Mouse (Mus musculus) midbrain, postnatal 0 days (tissue): Measurements from ENCODE around the gene Frem2. TPM values are rescaled to one million over a fixed set of nuclear protein-coding genes. Genes with fewer than 3 reads are reported as not detected.
A peak's percentile ranks its signal among the peaks of the same experiment; 100 is the strongest.

ENCODE experiments used
- ATAC-seq: fragments of 200-750 bp; cut with Nextera tagmentation; 2 replicates; pipeline ENCODE4 v1.8.0; 2017; ENCODE audit warnings: moderate number of reproducible peaks, mild to moderate bottlenecking, moderate TSS enrichment, moderate library complexity; ENCODE audit not compliant: low FRiP score
- DNase-seq: peaks from one replicate; pipeline ENCODE4 v3.0.0-alpha.2; 2015; ENCODE audit warnings: low spot score
- H3K27ac ChIP-seq: fragments of 300-500 bp; sonication (generic); 2 replicates; pipeline ENCODE4 v1.5.1; 2014; ENCODE audit warnings: low read depth, mild to moderate bottlenecking, low read length, mixed read lengths
- H3K27me3 ChIP-seq: fragments of 300-500 bp; sonication (generic); 2 replicates; pipeline ENCODE4 v1.6.1; 2014; ENCODE audit warnings: low read length, control low read depth, mixed read lengths; ENCODE audit not compliant: insufficient read depth
- H3K36me3 ChIP-seq: fragments of 300-500 bp; sonication (generic); 2 replicates; pipeline ENCODE4 v1.6.1; 2014; ENCODE audit warnings: low read length, control low read depth, mixed read lengths; ENCODE audit not compliant: insufficient read depth
- H3K4me1 ChIP-seq: fragments of 300-500 bp; sonication (generic); 2 replicates; pipeline ENCODE4 v1.6.1; 2014; ENCODE audit warnings: mild to moderate bottlenecking, control low read depth, antibody characterized with exemption, low read length, mixed read lengths; ENCODE audit not compliant: insufficient read depth
- H3K4me2 ChIP-seq: fragments of 300-500 bp; sonication (generic); 2 replicates; pipeline ENCODE4 v1.6.1; 2014; ENCODE audit warnings: low read depth, mild to moderate bottlenecking, low read length, mixed read lengths; ENCODE audit not compliant: poor library complexity, severe bottlenecking
- H3K4me3 ChIP-seq: fragments of 300-500 bp; sonication (generic); 2 replicates; pipeline ENCODE4 v1.5.1; 2014; ENCODE audit warnings: low read depth, mild to moderate bottlenecking, low read length, moderate library complexity
- H3K9ac ChIP-seq: fragments of 300-500 bp; sonication (generic); replicated peaks from 2 replicates; pipeline ENCODE4 v1.6.1; 2014; ENCODE audit warnings: mild to moderate bottlenecking, low read length, moderate library complexity, mixed read lengths; ENCODE audit not compliant: poor library complexity, severe bottlenecking
- H3K9me3 ChIP-seq: fragments of 300-500 bp; sonication (generic); 2 replicates; pipeline ENCODE4 v1.6.1; 2016; ENCODE audit warnings: low read length, control low read depth
- CTCF ChIP-seq: IDR thresholded peaks from 2 replicates; pipeline ENCODE4 v1.5.1; 2016; ENCODE audit warnings: antibody characterized with exemption, mild to moderate bottlenecking
- WGBS: fragments of 180-500 bp; shearing (Covaris S2); extraction: QIAGEN DNeasy Blood & Tissue Kit; methylation state at CpG from one replicate; pipeline ENCODE4 v1.1.7; 2014; 5-methylcytosine and 5-hydroxymethylcytosine counted together
- polyA plus RNA-seq: library from polyadenylated mRNA; unstranded; fragments of >200 nt; fragmentation: Nextera tagmentation; extraction: Ambion mirVana; gene quantifications from 2 replicates; pipeline ENCODE4 v1.2.1, GENCODE M21; 2015
- total RNA-seq: library from RNA; depleted of rRNA; stranded (reverse); fragments of >200 nt; gene quantifications from 2 replicates; pipeline ENCODE4 v1.2.3, GENCODE M21; 2014

Gene Frem2
- total and polyA plus RNA-seq, 2 experiments from 2014 or later, result 1.5 to 8.8 TPM

DNA sequence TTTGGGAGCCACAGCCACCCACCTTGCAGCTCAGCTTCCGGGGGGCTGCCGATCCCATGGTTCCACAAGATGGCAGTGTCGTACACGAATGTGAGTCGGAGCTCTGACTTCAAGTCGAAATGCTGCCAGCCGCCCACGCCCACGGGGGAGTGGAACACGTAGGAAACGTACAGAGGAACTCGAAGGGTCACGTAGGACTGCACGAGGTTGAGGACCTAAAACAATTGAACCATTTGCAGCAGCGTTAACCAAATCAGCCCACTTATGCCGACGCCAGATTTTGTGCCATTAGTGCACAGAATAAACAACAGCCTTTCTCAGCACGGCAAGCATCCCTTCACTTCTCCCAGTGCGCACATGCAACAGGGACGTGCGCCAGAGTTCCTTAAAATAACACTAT lies 131.4 kb downstream of the Frem2 start:
- no peaks in the 10 kb centered on the region for H3K9me3 ChIP-seq
- H3K27ac ChIP-seq, result no peak overlapping the region
- no peaks in the 10 kb centered on the region for H3K36me3 ChIP-seq
- H3K27me3 ChIP-seq, result no peaks in the 10 kb centered on the region
- peak overlapping the region; percentile 59 for H3K4me2 ChIP-seq
- H3K9ac ChIP-seq, result no peak overlapping the region
- no peaks in the 10 kb centered on the region for H3K4me1 ChIP-seq
- ATAC-seq (peak; percentile 49; the same call in 1 of the 2 replicates), DNase-seq (peak; percentile 88)
- H3K4me3 ChIP-seq, result peak overlapping the region; percentile 22
- 20% methylated on average over 21 of the region's 21 CpGs for WGBS
- peak; percentile 92 for TF ChIP-seq CTCF

DNA sequence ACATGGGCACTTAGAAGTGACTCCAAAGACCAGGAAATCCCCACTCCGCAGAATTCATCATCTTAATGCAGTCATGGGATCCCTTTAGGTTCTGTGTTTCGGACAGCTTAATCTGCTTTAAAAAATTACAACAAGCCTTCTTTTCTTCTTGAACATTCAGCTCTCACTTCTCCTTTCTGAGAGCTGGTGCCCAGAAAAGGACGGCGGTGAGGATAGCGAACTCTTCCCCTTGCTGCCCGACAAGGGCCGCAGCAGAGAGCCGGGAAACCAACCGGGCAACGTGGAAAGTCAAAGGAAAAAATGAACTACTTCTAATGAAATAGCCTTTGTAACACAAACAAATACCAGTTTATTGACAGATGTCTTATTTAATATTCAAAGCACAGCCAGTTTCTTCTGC lies 134.4 kb downstream of the Frem2 start:
- no peak overlapping the region for H3K4me3 ChIP-seq
- no peaks in the 10 kb centered on the region for H3K4me1 ChIP-seq
- no peaks in the 10 kb centered on the region for H3K36me3 ChIP-seq
- ATAC-seq (no peak), DNase-seq (peak; percentile 31)
- H3K27ac ChIP-seq, result peak overlapping the region; percentile 38; the same call in 1 of the 2 replicates
- no peak overlapping the region for H3K4me2 ChIP-seq
- no peaks in the 10 kb centered on the region for H3K9me3 ChIP-seq
- no peak overlapping the region for H3K9ac ChIP-seq
- 74% methylated on average over 10 of the region's 10 CpGs for WGBS
- TF ChIP-seq CTCF, result no peak
- no peaks in the 10 kb centered on the region for H3K27me3 ChIP-seq

DNA sequence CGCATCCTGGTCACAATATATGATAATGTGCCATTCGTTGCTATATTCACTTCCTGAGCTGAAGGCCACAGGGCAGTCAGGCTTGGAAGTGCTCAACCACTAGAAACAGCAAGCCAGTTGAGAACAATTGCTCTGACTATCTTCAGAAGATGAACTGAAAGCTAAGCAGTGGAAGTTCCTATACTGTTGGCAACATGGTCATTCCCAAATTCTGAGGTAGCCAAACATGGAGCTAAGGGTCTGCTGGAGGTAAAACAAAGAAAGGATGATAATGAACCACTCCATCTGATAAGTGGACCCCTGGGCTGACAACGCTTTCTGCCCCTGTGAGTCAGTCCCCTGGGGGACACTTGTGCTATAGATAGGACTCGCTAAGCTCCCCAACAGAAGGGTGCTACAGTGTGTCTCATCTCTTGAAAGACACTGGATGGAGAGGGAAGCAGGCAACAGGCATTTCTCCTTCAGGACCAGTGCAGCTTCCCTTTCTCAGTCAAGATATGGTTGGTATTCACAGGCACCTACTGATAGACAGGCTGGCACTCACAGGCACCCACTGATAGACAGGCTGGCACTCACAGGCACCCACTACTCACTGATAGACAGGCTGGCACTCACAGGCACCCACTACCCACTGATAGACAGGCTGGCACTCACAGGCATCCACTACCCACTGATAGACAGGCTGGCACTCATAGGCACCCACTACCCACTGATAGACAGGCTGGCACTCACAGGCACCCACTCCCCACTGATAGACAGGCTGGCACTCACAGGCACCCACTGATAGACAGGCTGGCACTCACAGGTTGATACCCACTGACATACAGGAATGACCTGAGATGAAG lies 142.7 kb downstream of the Frem2 start:
- Histone ChIP-seq H3K36me3 (no peaks in the 10 kb centered on the region), H3K27ac (no peak overlapping the region), H3K4me1 (no peaks in the 10 kb centered on the region), H3K4me3 (no peak overlapping the region), H3K27me3 (no peaks in the 10 kb centered on the region), H3K9me3 (no peaks in the 10 kb centered on the region), H3K4me2 (no peak overlapping the region), H3K9ac (no peak overlapping the region)
- peak; percentile 24 for DNase-seq
- ATAC-seq, result no peak
- TF ChIP-seq CTCF, result no peak
- WGBS, result 77% methylated on average over 4 of the region's 4 CpGs

DNA sequence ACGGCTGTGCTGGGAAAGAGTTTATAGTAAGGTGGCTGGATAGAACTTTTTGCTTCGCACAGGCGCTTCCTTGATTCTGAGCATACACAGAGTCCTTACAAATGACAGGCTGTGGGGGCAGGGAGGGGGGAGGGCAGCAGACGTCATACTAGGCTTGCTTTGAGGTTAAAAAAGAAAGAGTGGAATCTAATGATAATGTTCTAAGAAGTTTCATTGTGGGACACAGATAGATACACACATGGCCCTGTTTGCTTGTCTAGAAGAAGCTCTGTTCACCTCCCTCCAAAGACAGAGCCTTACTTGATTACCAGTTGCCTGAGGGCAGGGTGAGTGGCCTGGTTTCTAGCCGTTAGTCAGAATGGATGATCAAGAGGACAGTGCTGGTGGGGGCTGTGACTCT lies 144.1 kb downstream of the Frem2 start:
- DNase-seq, result no peak
- H3K4me1 ChIP-seq, result no peaks in the 10 kb centered on the region
- no peak for TF ChIP-seq CTCF
- ATAC-seq, result no peak
- no peak overlapping the region for H3K27ac ChIP-seq
- H3K4me2 ChIP-seq, result no peak overlapping the region
- H3K9ac ChIP-seq, result no peak overlapping the region
- H3K36me3 ChIP-seq, result no peaks in the 10 kb centered on the region
- no peak overlapping the region for H3K4me3 ChIP-seq
- WGBS, result 73% methylated on average over 5 of the region's 5 CpGs
- no peaks in the 10 kb centered on the region for H3K27me3 ChIP-seq
- no peaks in the 10 kb centered on the region for H3K9me3 ChIP-seq

DNA sequence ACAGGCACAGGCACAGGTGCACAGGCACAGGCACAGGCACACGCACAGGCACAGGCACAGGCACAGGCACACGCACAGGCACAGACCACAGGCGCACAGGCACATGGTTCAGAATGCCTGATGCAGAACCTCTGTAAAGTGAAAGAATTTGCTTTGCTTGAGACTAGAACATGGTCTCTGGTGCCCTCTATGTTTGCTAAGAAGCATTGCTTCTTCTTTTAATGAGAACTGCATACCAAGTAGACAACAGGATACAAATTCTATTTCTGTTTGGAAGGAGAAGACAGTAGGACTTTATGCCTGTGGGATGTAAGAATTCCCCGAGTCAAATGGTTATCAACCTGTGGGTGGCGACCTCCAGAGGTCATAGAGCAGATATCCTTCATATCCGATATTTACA lies 154.7 kb downstream of the Frem2 start:
- no peaks in the 10 kb centered on the region for H3K9me3 ChIP-seq
- peak; percentile 73; the same call in 1 of the 2 replicates for ATAC-seq
- no peaks in the 10 kb centered on the region for H3K36me3 ChIP-seq
- WGBS, result 64% methylated on average over 6 of the region's 6 CpGs
- H3K4me1 ChIP-seq, result no peaks in the 10 kb centered on the region
- peak; percentile 87 for TF ChIP-seq CTCF
- no peak overlapping the region for H3K27ac ChIP-seq
- H3K27me3 ChIP-seq, result no peaks in the 10 kb centered on the region
- H3K4me2 ChIP-seq, result no peak overlapping the region
- peak; percentile 67 for DNase-seq
- H3K4me3 ChIP-seq, result no peak overlapping the region
- H3K9ac ChIP-seq, result no peak overlapping the region

DNA sequence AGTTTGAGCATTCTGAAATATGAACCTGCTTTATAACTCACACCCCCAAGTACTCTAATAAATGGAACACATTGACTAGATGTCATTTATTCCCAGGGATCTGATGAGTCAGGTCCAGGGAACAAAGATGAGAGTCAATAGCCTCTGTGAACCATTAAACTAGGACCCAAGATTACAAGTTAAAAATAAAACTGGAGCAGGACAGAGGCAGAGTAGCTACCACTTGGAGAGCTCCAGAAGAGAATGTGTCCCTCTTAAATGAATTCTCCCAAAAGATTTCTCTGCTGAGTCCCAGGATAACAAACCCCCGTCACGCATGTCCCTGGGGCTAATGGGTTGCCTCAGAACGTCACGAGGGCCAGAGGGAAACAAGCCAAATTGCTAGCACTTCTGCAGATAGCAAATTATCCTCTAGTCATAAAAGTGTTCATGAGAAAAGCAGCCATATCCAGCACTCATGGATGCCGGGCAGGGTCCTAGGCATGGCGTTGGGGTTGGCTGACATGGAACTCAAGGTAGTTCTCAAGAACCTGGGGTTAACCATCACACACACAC lies 158.7 kb downstream of the Frem2 start:
- WGBS, result 81% methylated on average over 6 of the region's 6 CpGs
- DNase-seq, result no peak
- Histone ChIP-seq H3K36me3 (no peaks in the 10 kb centered on the region), H3K27me3 (no peaks in the 10 kb centered on the region), H3K4me2 (no peak overlapping the region), H3K4me3 (no peak overlapping the region), H3K27ac (no peak overlapping the region), H3K9ac (no peak overlapping the region), H3K4me1 (no peaks in the 10 kb centered on the region), H3K9me3 (no peaks in the 10 kb centered on the region)
- TF ChIP-seq CTCF, result no peak
- no peak for ATAC-seq
